Mouse (Mus musculus): ENCODE measurements around the gene Olfr1261. TPM values are rescaled to one million over a fixed set of nuclear protein-coding genes. Genes with fewer than 3 reads are reported as not detected.

Gene Olfr1261
- polyA plus RNA-seq (2016; fragmentation: Nextera tagmentation; extraction: Ambion mirVana), result not detected in 2 replicates

DNA sequence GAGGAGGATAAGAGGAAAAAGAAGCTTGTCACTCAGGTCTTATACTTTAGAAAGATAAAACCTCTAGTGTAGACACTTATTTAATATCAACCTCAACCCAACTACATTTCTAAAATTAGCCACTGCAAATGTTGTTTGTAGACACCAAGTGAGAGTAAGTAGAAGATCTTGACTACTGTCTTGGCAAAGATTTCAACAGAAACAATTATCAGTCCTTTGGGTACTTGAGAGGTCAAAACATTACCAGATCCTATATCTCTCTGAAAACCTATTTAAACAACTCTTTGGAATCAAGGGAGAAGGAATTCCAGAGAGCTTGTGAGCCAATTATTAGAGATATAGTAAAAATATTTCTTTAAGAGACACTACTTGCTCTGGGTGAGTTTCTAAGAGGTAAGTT is at the start of gene Olfr1261:
Gene Olfr1261, plus strand, starts transcription at position 301 of the 400 bp plus-strand sequence.
- Histone ChIP-seq H3K4me1 (no peaks in the 10 kb centered on the region), H3K4me3 (no peak within 1 kb of the TSS), H3K27ac (no peak within 1 kb of the TSS), H3K4me2 (no peak within 1 kb of the TSS), H3K9me3 (replicated peaks) (no peaks in the 10 kb centered on the region), H3K36me3 (no peaks in the 10 kb centered on the region), H3K9ac (no peak within 1 kb of the TSS), H3K27me3 (replicated peaks) (no peaks in the 10 kb centered on the region)
- ATAC-seq, result no peak

DNA sequence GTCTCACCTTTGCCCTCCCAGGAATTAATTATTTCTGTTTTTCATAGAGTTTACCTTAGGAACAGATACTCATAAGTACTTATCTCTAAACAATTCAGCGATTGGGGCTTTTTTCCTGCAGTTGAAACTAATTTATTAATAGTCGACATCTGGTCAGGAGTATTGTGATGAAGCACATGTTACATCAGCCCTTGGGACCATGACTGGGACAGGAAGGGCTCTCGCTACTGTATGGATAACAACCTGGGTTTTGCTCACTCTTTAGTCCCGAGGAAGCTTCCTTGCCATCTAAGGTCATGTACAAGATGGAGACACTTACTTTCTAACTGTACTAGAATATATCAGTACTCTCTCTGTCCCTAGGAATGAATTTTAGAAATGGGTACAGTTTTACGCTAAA is 42.5 kb upstream of the Olfr1261 start, which contains the start of gene Olfr1259:
Gene Olfr1259, minus strand, starts transcription at position 101 of the 400 bp plus-strand sequence.
- no peak for ATAC-seq
- no peaks in the 10 kb centered on the region for H3K9me3 ChIP-seq (replicated peaks)
- no peaks in the 10 kb centered on the region for H3K4me1 ChIP-seq
- no peaks in the 10 kb centered on the region for H3K36me3 ChIP-seq
- no peak within 1 kb of the TSS for H3K4me3 ChIP-seq
- no peak within 1 kb of the TSS for H3K4me2 ChIP-seq
- 61% methylated on average over 5 of the region's 5 CpGs for WGBS (ENCODE audit: insufficient replicate concordance)
- no peaks in the 10 kb centered on the region for H3K27me3 ChIP-seq (replicated peaks)
- H3K27ac ChIP-seq, result no peak within 1 kb of the TSS
- no peak within 1 kb of the TSS for H3K9ac ChIP-seq

DNA sequence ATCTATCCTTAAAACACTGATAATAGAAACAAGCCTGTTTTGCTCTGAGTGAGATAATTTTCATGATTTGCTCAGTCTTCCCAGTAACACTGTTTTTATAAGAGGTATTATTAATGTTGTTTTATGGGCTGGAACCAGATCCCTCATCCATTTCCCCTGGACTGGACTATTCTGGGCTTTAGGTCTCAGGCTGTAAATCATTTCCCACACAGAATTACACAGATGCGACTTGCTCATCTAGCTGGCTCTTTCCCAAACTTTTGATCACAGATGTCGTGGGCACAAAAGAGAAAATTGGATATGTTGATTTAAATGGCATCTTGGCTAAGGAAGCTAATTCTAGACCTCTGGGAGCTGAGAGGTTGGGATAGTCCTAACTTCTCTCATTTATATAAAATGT is 16.8 kb upstream of the Olfr1261 start, which contains the start of gene Olfr1260:
Gene Olfr1260, plus strand, starts transcription at position 157 of the 400 bp plus-strand sequence.
- Histone ChIP-seq H3K4me3 (no peak within 1 kb of the TSS), H3K4me1 (no peaks in the 10 kb centered on the region), H3K27ac (no peak within 1 kb of the TSS), H3K9ac (no peak within 1 kb of the TSS), H3K27me3 (replicated peaks) (no peaks in the 10 kb centered on the region), H3K9me3 (replicated peaks) (no peaks in the 10 kb centered on the region), H3K36me3 (no peaks in the 10 kb centered on the region), H3K4me2 (no peak within 1 kb of the TSS)
- no peak for ATAC-seq
- 51% methylated on average over 2 of the region's 2 CpGs for WGBS (ENCODE audit: insufficient replicate concordance)

DNA sequence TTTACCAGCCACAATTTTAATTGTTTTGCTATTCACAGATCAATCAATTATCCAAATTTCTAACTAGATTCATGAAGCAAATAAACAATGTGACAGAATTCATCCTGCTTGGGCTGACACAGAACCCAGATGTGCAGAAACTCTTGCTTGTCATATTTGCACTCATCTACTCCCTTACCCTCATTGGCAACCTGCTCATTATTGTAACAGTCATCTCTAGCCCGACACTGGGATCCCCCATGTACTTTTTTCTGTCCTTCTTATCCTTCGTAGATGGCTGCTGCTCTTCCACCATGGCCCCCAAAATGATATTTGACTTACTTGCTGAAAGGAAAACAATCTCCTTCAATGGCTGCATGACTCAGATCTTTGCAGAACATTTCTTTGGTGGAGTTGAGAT is 13.3 kb upstream of the Olfr1261 start:
- H3K27me3 ChIP-seq (replicated peaks), result no peaks in the 10 kb centered on the region
- H3K9me3 ChIP-seq (replicated peaks), result no peaks in the 10 kb centered on the region
- no peak for ATAC-seq
- H3K27ac ChIP-seq, result no peak overlapping the region
- no peaks in the 10 kb centered on the region for H3K36me3 ChIP-seq
- no peaks in the 10 kb centered on the region for H3K4me1 ChIP-seq
- no peak overlapping the region for H3K4me2 ChIP-seq
- no peak overlapping the region for H3K4me3 ChIP-seq
- no peak overlapping the region for H3K9ac ChIP-seq
- 61% methylated on average over 2 of the region's 2 CpGs for WGBS (ENCODE audit: insufficient replicate concordance)

DNA sequence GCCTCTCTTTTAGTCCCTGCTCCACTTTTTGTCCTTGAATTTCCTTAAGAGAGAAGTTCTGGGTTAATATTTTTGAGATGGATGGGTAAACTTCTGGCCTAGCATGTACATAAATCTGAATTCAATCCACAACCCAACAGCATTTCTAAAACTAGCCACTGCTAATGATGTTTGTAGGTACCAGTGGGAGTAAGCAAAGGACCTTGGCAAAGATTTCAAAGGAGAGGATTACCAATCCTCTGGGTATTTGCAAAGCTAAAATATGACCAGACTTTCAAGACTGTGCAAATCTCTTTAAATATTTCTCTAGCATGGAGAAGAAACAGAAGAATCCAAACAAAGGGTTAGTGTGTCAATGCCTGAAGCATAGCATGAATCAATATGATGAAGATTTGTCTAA is 8.8 kb downstream of the Olfr1261 start, which contains the start of gene Olfr1262:
Gene Olfr1262, plus strand, starts transcription at position 301 of the 400 bp plus-strand sequence.
- no peaks in the 10 kb centered on the region for H3K27me3 ChIP-seq (replicated peaks)
- H3K4me2 ChIP-seq, result no peak within 1 kb of the TSS
- H3K4me1 ChIP-seq, result no peaks in the 10 kb centered on the region
- no peak within 1 kb of the TSS for H3K27ac ChIP-seq
- no peak for ATAC-seq
- H3K9ac ChIP-seq, result no peak within 1 kb of the TSS
- no peak within 1 kb of the TSS for H3K4me3 ChIP-seq
- H3K9me3 ChIP-seq (replicated peaks), result no peaks in the 10 kb centered on the region
- no peaks in the 10 kb centered on the region for H3K36me3 ChIP-seq

DNA sequence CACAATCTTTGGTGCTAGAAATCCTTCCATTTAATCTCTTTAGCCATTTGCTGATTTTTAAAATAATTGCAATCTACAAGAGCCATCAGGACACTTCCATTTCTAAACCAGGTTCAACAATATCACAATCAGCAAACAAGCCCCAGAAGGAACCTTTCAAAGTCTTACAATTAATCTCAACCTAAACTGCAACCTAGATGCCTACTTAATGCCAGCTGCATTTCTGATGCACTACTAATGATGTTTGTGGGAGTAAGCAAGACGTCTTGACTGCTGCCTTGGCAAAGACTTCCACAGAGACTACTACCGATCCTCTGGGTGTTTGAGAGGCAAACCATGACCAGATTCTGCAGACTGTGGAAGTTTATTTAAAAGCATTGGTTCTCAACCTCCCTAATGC is 20.8 kb downstream of the Olfr1261 start, which contains the start of gene Olfr1263:
Gene Olfr1263, plus strand, starts transcription at position 301 of the 400 bp plus-strand sequence.
- no peaks in the 10 kb centered on the region for H3K27me3 ChIP-seq (replicated peaks)
- WGBS (ENCODE audit: insufficient replicate concordance), result 59% methylated on average over 2 of the region's 2 CpGs
- H3K4me3 ChIP-seq, result no peak within 1 kb of the TSS
- ATAC-seq, result no peak
- H3K4me1 ChIP-seq, result no peaks in the 10 kb centered on the region
- H3K9ac ChIP-seq, result no peak within 1 kb of the TSS
- no peaks in the 10 kb centered on the region for H3K36me3 ChIP-seq
- H3K9me3 ChIP-seq (replicated peaks), result no peaks in the 10 kb centered on the region
- no peak within 1 kb of the TSS for H3K4me2 ChIP-seq
- H3K27ac ChIP-seq, result no peak within 1 kb of the TSS

DNA sequence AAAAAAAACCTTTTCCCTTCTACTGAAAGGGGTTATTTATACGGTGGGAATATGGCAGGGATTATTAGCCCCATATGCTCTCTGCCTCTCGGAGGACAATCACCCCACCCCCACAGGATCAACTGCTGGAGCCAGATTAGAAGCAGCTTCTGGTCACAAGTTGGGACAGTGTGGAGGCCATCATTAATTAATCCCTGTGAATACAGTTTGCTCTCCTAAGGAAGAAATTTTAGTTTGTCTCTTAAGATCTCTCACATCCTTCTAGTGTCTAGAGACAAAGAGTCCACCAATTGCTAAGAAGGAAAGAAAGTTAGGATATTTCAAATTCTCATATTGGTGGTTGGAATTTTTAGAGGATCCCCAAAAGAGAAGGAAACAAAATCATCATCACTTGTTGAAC is 34.5 kb downstream of the Olfr1261 start, which contains the start of gene Olfr1264:
Gene Olfr1264, minus strand, starts transcription at position 101 of the 400 bp plus-strand sequence.
- no peak for ATAC-seq
- WGBS (ENCODE audit: insufficient replicate concordance), result 70% methylated on average over 2 of the region's 2 CpGs

DNA sequence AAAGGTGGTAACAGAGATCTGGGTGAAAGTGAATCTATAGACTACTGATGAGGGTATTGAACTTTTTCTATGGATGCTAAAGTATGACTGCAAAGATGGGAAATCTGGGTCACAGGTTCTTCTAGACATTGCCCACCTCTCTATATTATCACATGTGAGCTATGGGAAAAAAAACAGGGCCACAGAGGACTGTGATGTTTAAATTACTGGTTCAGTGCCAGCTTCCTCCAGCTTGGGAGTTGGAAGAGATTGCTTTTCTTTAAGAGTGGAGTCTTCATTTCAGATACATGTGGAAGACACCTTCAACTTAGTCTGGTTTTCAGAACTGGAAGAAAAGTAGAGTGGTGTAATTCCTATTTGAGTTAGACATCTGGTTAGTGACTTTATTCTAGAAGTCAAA is 44.0 kb downstream of the Olfr1261 start, which contains the start of gene Olfr1265:
Gene Olfr1265, plus strand, starts transcription at position 301 of the 400 bp plus-strand sequence.
- Histone ChIP-seq H3K9ac (no peak within 1 kb of the TSS), H3K27ac (no peak within 1 kb of the TSS)
- no peak for ATAC-seq

More for the DNA sequence above, 34.5 kb downstream of the Olfr1261 start, which contains the start of gene Olfr1264:
- Histone ChIP-seq H3K9me3 (replicated peaks) (no peaks in the 10 kb centered on the region), H3K4me2 (no peak within 1 kb of the TSS), H3K4me3 (no peak within 1 kb of the TSS), H3K36me3 (no peaks in the 10 kb centered on the region), H3K27me3 (replicated peaks) (no peaks in the 10 kb centered on the region), H3K9ac (no peak within 1 kb of the TSS), H3K27ac (no peak within 1 kb of the TSS), H3K4me1 (no peaks in the 10 kb centered on the region)

More for the DNA sequence above, 44.0 kb downstream of the Olfr1261 start, which contains the start of gene Olfr1265:
- Histone ChIP-seq H3K9me3 (replicated peaks) (no peaks in the 10 kb centered on the region), H3K27me3 (replicated peaks) (no peaks in the 10 kb centered on the region), H3K4me3 (no peak within 1 kb of the TSS), H3K4me2 (no peak within 1 kb of the TSS), H3K4me1 (no peaks in the 10 kb centered on the region), H3K36me3 (no peaks in the 10 kb centered on the region)

Other genes starting within 250 kb of the Olfr1261 start
- not detected in 2 replicates for gene Olfr1253, start 234.1 kb upstream of the Olfr1261 start, polyA plus RNA-seq (2016; fragmentation: Nextera tagmentation; extraction: Ambion mirVana)
- gene Olfr1254, start 197.6 kb upstream of the Olfr1261 start, polyA plus RNA-seq (2016; fragmentation: Nextera tagmentation; extraction: Ambion mirVana), result not detected in 2 replicates
- not detected in 2 replicates for gene Olfr1255, start 179.2 kb upstream of the Olfr1261 start, polyA plus RNA-seq (2016; fragmentation: Nextera tagmentation; extraction: Ambion mirVana)
- not detected in 2 replicates for gene Olfr1256, start 149.7 kb upstream of the Olfr1261 start, polyA plus RNA-seq (2016; fragmentation: Nextera tagmentation; extraction: Ambion mirVana)
- gene Olfr48, start 143.0 kb upstream of the Olfr1261 start, polyA plus RNA-seq (2016; fragmentation: Nextera tagmentation; extraction: Ambion mirVana), result not detected in 2 replicates
- not detected in 2 replicates for gene Olfr1257, start 112.8 kb upstream of the Olfr1261 start, polyA plus RNA-seq (2016; fragmentation: Nextera tagmentation; extraction: Ambion mirVana)
- gene Olfr1258, start 63.9 kb upstream of the Olfr1261 start, polyA plus RNA-seq (2016; fragmentation: Nextera tagmentation; extraction: Ambion mirVana), result not detected in 2 replicates
- not detected in 2 replicates for gene Olfr1259, start 42.6 kb upstream of the Olfr1261 start, polyA plus RNA-seq (2016; fragmentation: Nextera tagmentation; extraction: Ambion mirVana)
- gene Olfr1260, start 16.9 kb upstream of the Olfr1261 start, polyA plus RNA-seq (2016; fragmentation: Nextera tagmentation; extraction: Ambion mirVana), result not detected in 2 replicates
- not detected in 2 replicates for gene Olfr1262, start 8.9 kb downstream of the Olfr1261 start, polyA plus RNA-seq (2016; fragmentation: Nextera tagmentation; extraction: Ambion mirVana)
- not detected in 2 replicates for gene Olfr1263, start 20.9 kb downstream of the Olfr1261 start, polyA plus RNA-seq (2016; fragmentation: Nextera tagmentation; extraction: Ambion mirVana)
- not detected in 2 replicates for gene Olfr1264, start 34.4 kb downstream of the Olfr1261 start, polyA plus RNA-seq (2016; fragmentation: Nextera tagmentation; extraction: Ambion mirVana)
- gene Olfr1265, start 44.1 kb downstream of the Olfr1261 start, polyA plus RNA-seq (2016; fragmentation: Nextera tagmentation; extraction: Ambion mirVana), result not detected in 2 replicates
- not detected in 2 replicates for gene Olfr140, start 72.4 kb downstream of the Olfr1261 start, polyA plus RNA-seq (2016; fragmentation: Nextera tagmentation; extraction: Ambion mirVana)
- gene Olfr1269, start 130.2 kb downstream of the Olfr1261 start, polyA plus RNA-seq (2016; fragmentation: Nextera tagmentation; extraction: Ambion mirVana), result not detected in 2 replicates
- gene Olfr32, start 151.1 kb downstream of the Olfr1261 start, polyA plus RNA-seq (2016; fragmentation: Nextera tagmentation; extraction: Ambion mirVana), result not detected in 2 replicates
- not detected in 2 replicates for gene Olfr1270, start 161.9 kb downstream of the Olfr1261 start, polyA plus RNA-seq (2016; fragmentation: Nextera tagmentation; extraction: Ambion mirVana)
- gene Olfr1506, start 233.3 kb downstream of the Olfr1261 start, polyA plus RNA-seq (2016; fragmentation: Nextera tagmentation; extraction: Ambion mirVana), result 0.05 TPM in 1 of 2 replicates, not detected in the other